Mouse (Mus musculus) mature B cell (primary cell): ENCODE data around the gene Dok1.

ENCODE experiments used
- in situ Hi-C: fragments of 300-500 bp; cut with MboI; formaldehyde crosslinking; loops from 2 replicates; pipeline ENCODE4 v1.14.3; 2019

The Dok1 gene

GRCm38 (mm10) chr6:83049367-83049766 is 16.1 kb upstream of the Dok1 start:
- in situ Hi-C loops, result no loop called here

- in situ Hi-C loops, result no loop called here
These were observed 11.5 kb upstream of the Dok1 start for GRCm38 (mm10) chr6:83044742-83045141.

GRCm38 (mm10) chr6:83043993-83044392 is 10.7 kb upstream of the Dok1 start:
- in situ Hi-C loops, result no loop called here

DNA sequence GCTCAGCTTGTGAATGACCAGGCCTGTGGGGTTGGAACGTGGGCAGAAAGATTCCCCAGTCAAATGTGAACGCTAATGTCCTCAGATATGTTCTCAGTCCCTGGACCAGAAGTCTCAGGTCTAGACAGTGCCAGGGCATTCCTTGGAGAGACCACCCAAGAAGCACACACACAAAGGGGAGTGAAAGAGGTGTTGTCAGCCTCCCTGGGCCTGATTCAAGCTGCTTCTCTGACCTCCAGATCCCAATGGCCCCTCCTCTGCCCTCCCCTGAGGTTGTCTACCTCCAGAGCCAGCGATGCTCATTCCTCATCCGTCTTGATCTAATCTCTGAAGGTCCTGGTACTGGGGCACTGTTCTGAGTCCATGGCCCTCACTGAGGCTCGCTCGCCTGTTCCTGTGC is 10.3 kb upstream of the Dok1 start:
- in situ Hi-C loops, result no loop called here

DNA sequence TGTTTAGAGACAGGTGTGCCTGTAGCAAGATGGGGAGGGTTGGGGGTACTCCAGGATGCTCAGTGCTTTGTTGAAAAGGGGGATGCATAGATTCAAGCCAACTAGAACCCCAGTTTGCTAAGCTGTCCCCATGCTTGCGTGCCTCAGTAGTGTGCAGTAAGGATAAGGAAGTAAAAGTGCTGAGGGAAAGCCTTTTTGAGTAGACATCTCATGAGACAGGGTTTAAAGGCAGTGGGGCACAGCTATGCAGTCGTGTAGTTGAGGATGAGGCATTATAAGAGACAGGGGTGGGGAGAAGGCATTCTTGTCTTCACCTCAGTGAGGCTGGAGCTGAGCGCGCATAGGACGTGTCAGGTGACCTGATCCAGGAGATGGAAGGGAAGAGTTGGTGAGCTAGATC is 7.3 kb upstream of the Dok1 start:
- in situ Hi-C loops, result no loop called here

GRCm38 (mm10) chr6:83038496-83039012 is 5.3 kb upstream of the Dok1 start:
- in situ Hi-C loops, result no loop called here

GRCm38 (mm10) chr6:83037188-83037587 is 3.9 kb upstream of the Dok1 start:
- in situ Hi-C loops, result no loop called here

- in situ Hi-C loops, result no loop called here
These were observed 1.3 kb upstream of the Dok1 start for GRCm38 (mm10) chr6:83034463-83035055.

DNA sequence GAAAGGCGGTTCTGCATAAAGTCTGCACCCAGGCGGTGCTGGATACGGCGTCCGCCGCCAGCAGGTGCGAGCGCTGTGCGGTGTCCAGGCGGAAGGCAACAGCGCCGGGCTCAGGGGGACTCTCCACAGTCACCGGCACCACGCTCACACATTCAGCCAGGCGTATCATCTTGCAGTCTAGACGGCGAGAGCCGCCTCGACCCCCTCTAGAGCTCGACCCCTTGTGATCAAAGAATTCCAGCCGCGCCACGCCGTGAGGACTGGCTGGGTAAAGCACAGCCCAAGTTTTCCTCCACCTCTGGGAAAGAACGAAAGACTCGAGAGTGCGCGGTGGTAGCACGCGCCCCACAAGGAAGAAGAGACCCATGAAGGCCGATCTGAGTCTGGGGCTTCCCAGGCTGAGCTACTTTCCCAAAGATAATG is 491 bp downstream of the Dok1 start:
- in situ Hi-C loops, result no loop called here

DNA sequence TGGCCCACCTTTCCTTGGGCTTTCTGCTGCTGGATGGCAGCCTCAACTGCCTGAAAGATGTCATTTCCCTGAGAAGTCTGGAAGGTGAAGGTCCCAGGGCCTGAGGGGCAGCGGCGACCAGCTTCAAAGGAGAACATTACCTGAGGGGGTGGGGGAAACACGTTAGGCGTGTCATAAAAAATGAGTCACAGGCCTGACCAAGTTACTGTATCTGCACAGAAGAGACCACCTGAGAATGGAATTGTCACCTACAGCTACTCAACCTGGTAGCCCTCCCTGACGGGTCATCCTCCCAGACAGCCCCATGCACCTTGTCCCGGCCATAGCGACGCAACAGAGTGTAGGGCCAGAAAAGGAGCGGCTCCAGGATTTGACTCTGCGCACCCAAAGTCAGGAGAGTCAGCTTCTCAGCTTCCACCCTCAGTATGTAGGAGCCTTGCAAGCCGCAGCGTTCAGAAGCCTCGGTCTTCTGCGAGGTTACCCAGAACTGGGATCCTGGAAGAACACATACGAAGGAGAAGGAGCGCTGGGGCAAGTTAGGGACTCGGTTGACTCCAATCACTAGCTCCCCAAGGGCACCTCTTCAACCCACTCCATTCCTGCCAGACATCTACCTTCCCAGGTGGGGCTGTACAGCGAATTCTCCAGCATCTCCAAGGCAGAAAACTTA is 1.2 kb downstream of the Dok1 start:
- in situ Hi-C loops, result no loop called here

- in situ Hi-C loops, result no loop called here
These were observed 2.2 kb downstream of the Dok1 start for GRCm38 (mm10) chr6:83031111-83031510.

- in situ Hi-C loops, result no loop called here
These were observed 3.5 kb downstream of the Dok1 start for GRCm38 (mm10) chr6:83029777-83030176.

DNA sequence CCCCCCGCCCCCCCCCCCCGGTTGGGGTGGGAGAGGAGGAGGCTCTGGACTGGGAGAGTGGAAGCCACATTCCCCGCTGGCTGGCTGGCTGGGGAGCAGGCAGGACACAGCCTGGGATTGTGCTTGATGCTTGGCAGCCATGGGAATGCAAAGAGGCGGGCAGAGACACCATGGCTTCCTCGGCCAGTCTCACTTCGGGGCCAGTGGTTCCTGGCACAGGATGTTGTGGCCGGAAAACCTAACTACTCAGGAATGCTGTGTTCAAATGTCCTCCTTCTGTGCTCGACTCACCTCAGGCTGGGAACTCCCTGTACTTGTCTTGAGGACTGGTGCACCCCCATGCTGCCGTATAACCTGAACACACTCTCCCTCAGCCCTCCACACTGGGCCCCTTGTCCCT is 5.6 kb downstream of the Dok1 start:
- in situ Hi-C loops, result no loop called here

DNA sequence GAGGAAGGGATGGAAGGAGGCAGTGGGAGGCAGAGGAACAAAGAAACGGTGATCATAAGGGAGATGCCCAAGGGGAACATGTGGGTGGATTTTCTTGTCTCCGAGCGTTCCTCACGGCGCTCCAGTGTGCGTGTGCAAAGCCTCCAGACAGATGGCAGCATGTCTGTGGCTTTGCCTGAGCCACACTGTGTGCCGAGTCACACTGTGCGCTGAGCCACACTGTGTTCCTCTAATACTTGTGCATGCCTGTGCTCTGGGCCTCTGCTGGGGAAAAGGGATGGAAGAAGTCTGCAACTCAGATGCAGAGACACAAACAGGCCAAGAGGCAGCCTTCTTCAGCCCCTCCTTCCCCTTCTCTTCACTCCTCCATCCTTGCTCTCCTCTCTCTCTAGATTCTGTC is 6.0 kb downstream of the Dok1 start:
- in situ Hi-C loops, result no loop called here

DNA sequence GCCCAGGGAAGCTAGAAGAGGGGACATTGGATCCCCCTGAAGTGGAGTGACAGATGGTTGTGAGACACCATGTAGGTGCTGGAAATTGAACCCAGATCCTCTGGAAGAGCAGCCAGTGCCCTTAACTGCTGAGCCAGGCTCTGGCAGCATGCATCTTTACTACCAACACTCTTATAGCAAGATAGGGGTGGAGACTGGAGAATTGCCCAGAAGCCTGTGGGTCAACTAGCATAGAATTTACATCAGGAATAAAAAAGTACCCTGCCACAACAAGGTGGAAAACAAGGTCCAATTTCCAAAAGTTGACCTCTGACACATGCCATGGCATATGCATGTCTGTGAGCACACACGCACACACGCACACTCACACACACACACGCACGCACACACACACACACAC is 8.1 kb downstream of the Dok1 start:
- in situ Hi-C loops, result no loop called here

- in situ Hi-C loops, result no loop called here
These were observed 8.8 kb downstream of the Dok1 start for GRCm38 (mm10) chr6:83024421-83024820.

GRCm38 (mm10) chr6:83023786-83024185 is 9.5 kb downstream of the Dok1 start:
- in situ Hi-C loops, result no loop called here

GRCm38 (mm10) chr6:83023008-83023407 is 10.3 kb downstream of the Dok1 start:
- in situ Hi-C loops, result no loop called here

DNA sequence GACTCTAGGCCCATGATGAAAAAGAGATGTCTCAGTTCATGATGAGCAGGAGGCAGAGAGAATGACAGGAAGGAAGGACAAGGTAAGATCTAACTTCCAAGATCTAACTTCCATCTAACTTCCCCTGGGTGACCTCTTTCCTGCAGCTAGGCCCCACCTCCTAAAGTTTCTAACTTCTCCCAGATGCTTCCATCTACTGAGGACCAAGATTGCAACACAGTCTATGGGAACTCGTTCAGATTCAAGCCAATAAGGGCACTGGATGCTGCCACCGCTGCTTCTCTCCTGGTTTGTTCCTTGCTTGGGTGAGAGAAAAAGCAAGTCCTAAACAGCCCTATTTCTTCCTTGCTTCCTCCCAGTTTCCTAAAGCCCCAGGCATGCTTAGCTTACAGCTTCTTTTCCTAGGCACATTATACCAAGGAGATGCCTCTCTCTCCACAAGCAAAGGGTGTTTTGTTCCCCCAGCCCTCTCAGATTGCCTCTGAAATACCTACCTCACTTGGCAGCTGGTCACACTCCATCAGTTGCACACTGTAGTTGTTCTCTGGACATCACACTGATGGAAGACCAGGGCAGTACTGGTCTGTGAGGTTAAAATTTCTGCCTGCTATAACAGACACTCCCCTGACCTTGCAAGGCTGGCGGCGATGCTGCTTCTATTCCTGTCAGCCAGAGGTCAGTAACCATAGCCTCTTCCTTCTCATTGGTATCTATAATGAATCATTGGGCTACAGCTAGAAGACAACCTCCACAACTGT is 12.3 kb downstream of the Dok1 start:
- in situ Hi-C loops, result no loop called here

DNA sequence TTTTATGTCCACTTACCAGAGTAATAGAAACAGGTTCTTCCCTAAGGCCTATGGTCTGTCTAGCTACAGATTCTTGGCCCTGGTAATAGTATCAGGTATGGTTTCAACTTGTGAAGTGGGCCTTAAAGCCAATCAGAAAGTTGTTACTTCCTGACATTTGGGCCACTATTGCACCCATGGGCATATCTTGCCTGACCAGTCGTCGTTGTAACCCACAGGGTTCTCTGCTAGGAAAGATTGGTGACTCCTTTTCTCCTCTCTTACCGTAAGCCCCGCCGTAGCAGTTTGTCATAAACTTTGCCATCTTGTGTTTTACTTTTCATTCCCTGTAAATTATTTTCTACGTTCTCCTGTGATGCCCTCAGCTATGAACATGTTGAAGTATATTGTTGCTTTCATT is 13.2 kb downstream of the Dok1 start:
- in situ Hi-C loops, result no loop called here

DNA sequence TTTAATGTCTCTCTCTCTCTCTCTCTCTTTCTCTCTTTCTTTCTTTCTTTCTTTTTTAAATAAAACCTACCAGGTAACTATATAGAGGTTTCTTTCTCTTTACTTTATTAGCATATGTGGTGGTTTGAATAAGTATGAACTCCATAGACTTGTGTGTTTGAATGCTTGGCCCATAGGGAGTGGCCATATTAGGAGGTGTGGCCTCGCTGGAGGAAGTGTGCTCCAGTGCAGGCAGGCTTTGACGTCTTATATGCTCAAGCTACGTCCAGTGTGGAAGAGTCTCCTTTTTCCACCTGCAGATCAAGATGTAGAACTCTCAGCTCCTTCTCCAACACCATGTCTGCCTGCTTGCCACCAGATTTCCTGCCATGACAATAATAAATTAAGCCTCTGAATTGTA is 14.2 kb downstream of the Dok1 start:
- in situ Hi-C loops, result no loop called here

- in situ Hi-C loops, result no loop called here
These were observed 16.1 kb downstream of the Dok1 start for GRCm38 (mm10) chr6:83017190-83017589.

DNA sequence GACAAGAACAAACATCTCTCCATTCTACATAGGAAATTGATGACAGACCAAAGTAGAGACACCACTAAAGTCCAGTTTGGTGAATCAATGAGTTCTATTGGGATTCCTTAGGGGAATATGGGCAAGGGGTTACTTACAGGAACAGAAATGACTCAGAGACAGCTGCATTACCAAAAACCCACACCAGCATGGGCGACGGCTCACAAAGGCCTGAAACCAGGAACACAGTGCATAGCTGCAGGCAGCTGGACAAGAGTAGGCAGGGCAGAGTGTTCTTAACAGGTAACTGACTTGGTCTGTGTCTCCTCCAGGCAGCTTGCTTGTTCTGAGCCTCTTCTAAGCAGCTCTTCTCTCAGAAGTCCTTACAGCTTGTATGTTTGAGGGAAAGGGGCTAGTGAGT is 17.5 kb downstream of the Dok1 start:
- in situ Hi-C loops, result no loop called here
